Mouse (Mus musculus) heart, postnatal 0 days (tissue): ENCODE data around the gene Rgsl1. TPM values are rescaled to one million over a fixed set of nuclear protein-coding genes. Genes with fewer than 3 reads are reported as not detected.

ENCODE experiments used
- ATAC-seq: fragments of 200-750 bp; cut with Nextera tagmentation; 2 replicates; pipeline ENCODE4 v1.8.0; 2017; ENCODE audit warnings: low read depth, moderate number of reproducible peaks, moderate library complexity; ENCODE audit not compliant: insufficient read depth
- DNase-seq: peaks from one replicate; pipeline ENCODE4 v3.0.0-alpha.2; 2016; ENCODE audit warnings: low spot score
- H3K27ac ChIP-seq: fragments of 300-500 bp; sonication (generic); 2 replicates; pipeline ENCODE4 v1.5.1; 2014; ENCODE audit warnings: low read depth, mild to moderate bottlenecking
- H3K27me3 ChIP-seq: fragments of 300-500 bp; sonication (generic); 2 replicates; pipeline ENCODE4 v1.6.1; 2014; ENCODE audit warnings: low read length, mixed read lengths; ENCODE audit not compliant: control insufficient read depth, insufficient read depth
- H3K36me3 ChIP-seq: fragments of 300-500 bp; sonication (generic); replicated peaks from 2 replicates; pipeline ENCODE4 v1.6.1; 2014; ENCODE audit warnings: low read length, mixed read lengths; ENCODE audit not compliant: control insufficient read depth, insufficient read depth
- H3K4me1 ChIP-seq: fragments of 300-500 bp; sonication (generic); 2 replicates; pipeline ENCODE4 v1.6.1; 2014; ENCODE audit warnings: antibody characterized with exemption; ENCODE audit not compliant: control insufficient read depth, insufficient read depth
- H3K4me2 ChIP-seq: fragments of 300-500 bp; sonication (generic); 2 replicates; pipeline ENCODE4 v1.6.1; 2014; ENCODE audit warnings: low read depth, mild to moderate bottlenecking, low read length, moderate library complexity
- H3K4me3 ChIP-seq: fragments of 300-500 bp; sonication (generic); 2 replicates; pipeline ENCODE4 v1.5.1; 2014; ENCODE audit warnings: low read depth, low read length
- H3K9ac ChIP-seq: fragments of 300-500 bp; sonication (generic); replicated peaks from 2 replicates; pipeline ENCODE4 v1.6.1; 2014; ENCODE audit warnings: low read depth, low read length, mixed read lengths
- H3K9me3 ChIP-seq: fragments of 300-500 bp; sonication (generic); replicated peaks from 2 replicates; pipeline ENCODE4 v1.6.1; 2016; ENCODE audit warnings: low read length; ENCODE audit not compliant: control insufficient read depth
- CTCF ChIP-seq: IDR thresholded peaks from 2 replicates; pipeline ENCODE4 v1.5.1; 2016; ENCODE audit warnings: antibody characterized with exemption, control low read depth, low read depth
- EP300 ChIP-seq: IDR thresholded peaks from 2 replicates; pipeline ENCODE4 v1.6.1; 2016; ENCODE audit warnings: antibody characterized with exemption, low read depth
- WGBS: fragments of 180-500 bp; shearing (Covaris S2); extraction: QIAGEN DNeasy Blood & Tissue Kit; methylation state at CpG from one replicate; pipeline ENCODE4 v1.1.7; 2014; 5-methylcytosine and 5-hydroxymethylcytosine counted together
- polyA plus RNA-seq: library from polyadenylated mRNA; unstranded; fragments of >200 nt; fragmentation: Nextera tagmentation; extraction: Ambion mirVana; gene quantifications from 2 replicates; pipeline ENCODE4 v1.2.1, GENCODE M21; 2015
- total RNA-seq: library from RNA; depleted of rRNA; stranded (reverse); fragments of >200 nt; gene quantifications from 2 replicates; pipeline ENCODE4 v1.2.3, GENCODE M21; 2014; ENCODE audit warnings: low replicate concordance

Gene Rgsl1
- total and polyA plus RNA-seq, 2 experiments from 2014 or later, result not detected

DNA sequence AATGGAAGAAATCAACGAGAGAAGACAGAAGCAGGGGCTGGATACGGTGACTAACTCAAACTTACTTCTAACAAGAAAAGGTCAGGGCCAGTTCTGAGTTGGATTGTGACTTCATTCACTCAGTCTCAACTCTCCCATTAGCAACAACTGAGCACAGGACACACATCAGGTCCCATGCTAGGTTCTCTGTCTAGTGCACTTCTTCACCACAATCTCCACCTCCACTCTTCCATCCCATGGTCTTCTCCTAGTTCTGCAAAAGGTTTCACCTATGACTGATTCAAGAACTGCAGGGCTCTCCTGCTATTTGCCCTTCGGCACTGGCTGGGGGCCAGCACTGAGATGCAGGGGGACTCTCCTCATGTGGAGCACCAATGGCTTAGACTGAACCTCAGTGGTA is 49.7 kb downstream of the Rgsl1 start:
- H3K4me1 ChIP-seq, result no peaks in the 10 kb centered on the region
- WGBS, result 72% methylated on average over 3 of the region's 3 CpGs
- H3K9ac ChIP-seq, result no peak overlapping the region
- ATAC-seq, result no peak
- H3K27me3 ChIP-seq, result no peaks in the 10 kb centered on the region
- H3K27ac ChIP-seq, result no peak overlapping the region
- no peak for DNase-seq
- H3K4me3 ChIP-seq, result no peak overlapping the region
- no peak overlapping the region for H3K4me2 ChIP-seq
- H3K36me3 ChIP-seq, result no peaks in the 10 kb centered on the region
- H3K9me3 ChIP-seq, result no peaks in the 10 kb centered on the region
- TF ChIP-seq CTCF (no peak), EP300 (no peak)

DNA sequence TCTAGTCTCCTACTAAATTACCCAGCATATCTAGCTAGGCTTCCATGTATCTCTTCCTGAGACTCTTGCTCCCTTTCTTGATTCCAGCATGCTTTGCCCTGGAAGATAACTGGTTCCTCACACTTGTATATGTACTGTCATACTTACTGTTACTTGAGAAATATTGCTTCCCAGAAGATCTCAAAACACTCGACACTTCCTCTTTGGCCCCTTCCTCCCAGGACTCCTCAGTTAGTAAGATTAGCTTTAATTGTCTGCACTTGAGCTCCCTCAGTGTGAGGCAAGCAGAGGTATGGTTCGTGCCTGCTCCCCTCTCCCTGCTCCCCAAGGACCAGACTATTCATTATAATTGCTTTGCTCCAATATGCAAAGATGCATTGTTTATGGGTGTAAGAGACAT is 53.2 kb downstream of the Rgsl1 start:
- ATAC-seq (no peak), DNase-seq (no peak)
- no peak overlapping the region for H3K27ac ChIP-seq
- H3K9me3 ChIP-seq, result no peaks in the 10 kb centered on the region
- no peaks in the 10 kb centered on the region for H3K36me3 ChIP-seq
- no peaks in the 10 kb centered on the region for H3K27me3 ChIP-seq
- TF ChIP-seq EP300, result no peak
- no peak for TF ChIP-seq CTCF
- no peak overlapping the region for H3K9ac ChIP-seq
- no peaks in the 10 kb centered on the region for H3K4me1 ChIP-seq
- WGBS, result 42% methylated on average over 2 of the region's 2 CpGs
- H3K4me3 ChIP-seq, result no peak overlapping the region
- H3K4me2 ChIP-seq, result no peak overlapping the region

DNA sequence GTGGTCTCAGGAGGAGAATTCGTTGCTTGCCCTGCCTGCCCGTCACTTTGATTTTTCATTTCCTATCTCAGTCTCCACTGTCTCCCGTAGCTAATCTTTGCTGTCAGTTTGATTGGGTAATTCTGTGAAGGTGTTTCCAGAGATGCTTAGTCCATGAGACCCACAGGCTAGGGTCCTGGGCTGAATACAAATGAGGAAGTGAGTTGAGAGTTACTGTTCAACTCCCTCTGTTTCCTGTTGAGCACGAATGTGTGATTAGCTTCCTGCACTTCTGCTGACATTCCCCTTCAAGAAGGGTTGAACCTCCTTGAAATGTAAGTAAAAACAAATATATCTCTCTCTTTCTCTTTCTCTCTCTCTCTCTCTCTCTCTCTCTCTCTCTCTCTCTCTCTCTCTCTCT is 58.3 kb downstream of the Rgsl1 start:
- Histone ChIP-seq H3K4me2 (no peak overlapping the region), H3K4me1 (no peaks in the 10 kb centered on the region), H3K27ac (no peak overlapping the region), H3K9me3 (no peaks in the 10 kb centered on the region), H3K4me3 (no peak overlapping the region), H3K9ac (no peak overlapping the region), H3K27me3 (no peaks in the 10 kb centered on the region), H3K36me3 (no peaks in the 10 kb centered on the region)
- 42% methylated on average over 4 of the region's 4 CpGs for WGBS
- TF ChIP-seq EP300 (no peak), CTCF (no peak)
- DNase-seq (no peak), ATAC-seq (no peak)

DNA sequence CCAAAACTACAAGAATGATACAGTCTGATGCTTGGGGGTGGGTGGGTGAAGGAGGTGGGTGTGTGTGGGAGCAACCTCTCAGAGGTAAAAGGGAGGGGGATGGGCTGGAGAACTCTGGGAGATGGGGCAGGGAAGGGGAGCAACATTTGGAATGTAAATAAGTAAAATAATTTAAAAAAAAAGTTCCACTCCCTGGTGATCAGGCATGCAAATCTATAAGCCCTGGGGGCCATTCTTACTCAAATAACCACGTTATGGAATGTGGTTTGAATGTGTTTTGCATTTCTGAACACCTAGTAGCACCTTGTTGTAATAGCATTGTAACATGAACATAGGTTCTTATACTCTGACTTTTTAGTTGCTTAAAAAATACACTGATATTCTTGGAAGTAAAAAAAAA is 60.6 kb downstream of the Rgsl1 start:
- Histone ChIP-seq H3K27ac (no peak overlapping the region), H3K27me3 (no peaks in the 10 kb centered on the region), H3K4me2 (no peak overlapping the region), H3K4me3 (no peak overlapping the region), H3K36me3 (no peaks in the 10 kb centered on the region), H3K9ac (no peak overlapping the region), H3K9me3 (no peaks in the 10 kb centered on the region), H3K4me1 (no peaks in the 10 kb centered on the region)
- 51% methylated on average over 1 of the region's 1 CpGs for WGBS
- TF ChIP-seq CTCF, result no peak
- no peak for TF ChIP-seq EP300
- ATAC-seq, result no peak
- no peak for DNase-seq

DNA sequence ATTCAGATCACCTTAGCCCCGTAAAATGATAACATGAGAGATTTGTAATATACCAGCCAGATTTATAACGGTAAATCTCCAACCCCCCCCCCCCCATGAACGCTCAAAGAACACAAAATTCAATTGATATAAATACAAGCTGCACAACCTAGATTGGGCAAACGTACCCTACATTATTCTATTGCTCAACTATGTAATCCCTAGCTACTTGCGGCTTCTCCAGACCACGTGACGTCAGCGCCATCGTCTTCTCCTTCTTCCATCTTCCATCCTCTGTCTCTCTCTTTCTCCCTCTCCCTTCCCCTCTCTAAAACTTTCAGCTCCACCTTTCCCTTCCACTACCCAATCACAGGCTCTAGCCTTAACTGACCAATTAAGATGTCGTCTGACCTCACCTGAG is 65.7 kb downstream of the Rgsl1 start:
- TF ChIP-seq CTCF (no peak), EP300 (no peak)
- Histone ChIP-seq H3K27me3 (no peaks in the 10 kb centered on the region), H3K4me3 (no peak overlapping the region), H3K9ac (no peak overlapping the region), H3K9me3 (no peaks in the 10 kb centered on the region), H3K27ac (no peak overlapping the region), H3K4me2 (no peak overlapping the region), H3K36me3 (no peaks in the 10 kb centered on the region), H3K4me1 (no peaks in the 10 kb centered on the region)
- no peak for DNase-seq
- no peak for ATAC-seq
- 83% methylated on average over 10 of the region's 10 CpGs for WGBS

DNA sequence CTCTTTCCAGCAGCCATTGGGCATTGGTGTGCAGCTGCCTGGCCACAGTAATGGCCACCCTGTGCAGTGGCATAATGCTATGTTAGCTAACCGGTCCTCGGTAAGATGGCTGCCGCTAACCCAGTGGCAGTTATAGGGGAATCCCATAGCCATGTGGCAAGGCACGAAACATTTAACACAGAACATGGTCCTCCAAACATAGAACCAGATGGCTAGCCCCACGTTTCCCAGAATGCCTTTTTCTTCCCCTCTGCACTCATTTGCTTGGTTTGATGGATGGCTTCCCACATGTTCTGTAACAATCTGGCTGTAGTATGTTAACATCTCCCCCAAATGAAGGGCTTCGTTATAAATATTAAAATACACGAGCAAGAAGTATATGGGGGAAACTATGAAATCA is 67.7 kb downstream of the Rgsl1 start:
- H3K27me3 ChIP-seq, result no peaks in the 10 kb centered on the region

More for the DNA sequence above, 67.7 kb downstream of the Rgsl1 start:
- Histone ChIP-seq H3K27ac (no peak overlapping the region), H3K4me1 (no peaks in the 10 kb centered on the region), H3K4me2 (no peak overlapping the region), H3K36me3 (no peaks in the 10 kb centered on the region), H3K4me3 (no peak overlapping the region), H3K9me3 (no peaks in the 10 kb centered on the region), H3K9ac (no peak overlapping the region)
- ATAC-seq, result no peak
- no peak for TF ChIP-seq EP300
- TF ChIP-seq CTCF, result no peak
- DNase-seq, result no peak
- WGBS, result 85% methylated on average over 7 of the region's 7 CpGs
